Mouse (Mus musculus): ENCODE measurements at regions not wholly inside any gene's neighbourhood (a gene's known extent, or its start where the extent isn't known, plus 50 kb on each side); places are given as distances from the start of the nearest gene placed in this dataset.
A peak's percentile ranks its signal among the peaks of the same experiment; 100 is the strongest.
"Not testable (repeated sequence)": the region's sequence is repeated elsewhere in the genome, so short reads cannot be mapped to it uniquely, and the experiment has no call there.

DNA sequence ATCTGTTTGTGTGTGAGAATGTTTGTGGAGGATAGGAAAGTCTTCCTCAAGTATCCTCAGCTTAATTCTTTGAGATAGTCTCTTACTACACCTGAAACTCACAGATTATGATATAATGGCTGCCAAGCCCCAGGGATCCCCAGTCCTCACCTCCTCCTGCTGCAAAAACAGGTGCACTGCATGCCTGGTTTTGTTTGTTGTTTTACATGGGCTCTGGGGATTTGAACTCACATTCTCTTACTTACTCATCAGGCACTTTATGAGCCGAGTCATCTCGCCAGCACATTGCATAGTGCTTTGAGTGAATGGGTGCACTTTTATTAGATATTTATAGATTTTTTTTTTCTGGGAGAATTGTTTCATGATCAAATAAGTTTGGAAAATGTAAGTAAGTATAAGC is 56.3 kb downstream of the Mterf1b start:
- H3K4me3 ChIP-seq (replicated peaks; ENCODE audit: low read length): no peak overlapping the region
- H3K4me1 ChIP-seq (replicated peaks; ENCODE audit: low read depth, low read length): no peaks in the 10 kb centered on the region
- H3K36me3 ChIP-seq (ENCODE audit: insufficient read depth, low read length): no peaks in the 10 kb centered on the region
- no peaks in the 10 kb centered on the region for H3K27me3 ChIP-seq (ENCODE audit: insufficient read depth, low read length)
- no peaks in the 10 kb centered on the region for H3K9me3 ChIP-seq (ENCODE audit: low read length)
- TF ChIP-seq NANOG (IDR thresholded peaks at IDR 0.05; ENCODE audit: borderline replicate concordance, low read length): no peak
- TF ChIP-seq POU5F1 (IDR thresholded peaks at IDR 0.05; ENCODE audit: borderline replicate concordance, low read length): no peak
- no peak for TF ChIP-seq CTCF (conservative IDR thresholded peaks at IDR 0.05; ENCODE audit: low read length)

DNA sequence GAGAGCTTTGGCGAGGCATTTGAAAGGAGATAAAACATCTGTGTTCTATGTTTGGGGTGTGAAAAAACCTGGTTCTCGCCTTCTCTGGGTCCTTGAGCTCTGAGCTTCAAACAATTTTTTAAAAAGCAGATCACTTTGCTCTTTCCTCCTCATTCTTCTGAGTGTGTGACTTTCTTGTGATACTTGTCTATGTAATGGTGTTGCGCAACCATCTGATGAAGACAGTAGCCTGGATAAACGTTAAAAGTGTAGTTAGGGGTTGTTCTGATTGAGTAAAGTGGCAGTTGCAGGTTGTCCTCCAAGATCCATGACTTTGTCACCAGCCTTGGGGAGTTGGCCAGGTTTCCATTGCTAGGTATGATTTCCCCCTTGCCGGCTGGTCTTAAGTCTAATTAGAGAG is 62.1 kb downstream of the Mterf1b start:
- H3K36me3 ChIP-seq (ENCODE audit: insufficient read depth, low read length); H3K4me3 ChIP-seq (replicated peaks; ENCODE audit: low read length); H3K27me3 ChIP-seq (ENCODE audit: insufficient read depth, low read length); H3K9me3 ChIP-seq (ENCODE audit: low read length); H3K4me1 ChIP-seq (replicated peaks; ENCODE audit: low read depth, low read length): not testable (repeated sequence)

DNA sequence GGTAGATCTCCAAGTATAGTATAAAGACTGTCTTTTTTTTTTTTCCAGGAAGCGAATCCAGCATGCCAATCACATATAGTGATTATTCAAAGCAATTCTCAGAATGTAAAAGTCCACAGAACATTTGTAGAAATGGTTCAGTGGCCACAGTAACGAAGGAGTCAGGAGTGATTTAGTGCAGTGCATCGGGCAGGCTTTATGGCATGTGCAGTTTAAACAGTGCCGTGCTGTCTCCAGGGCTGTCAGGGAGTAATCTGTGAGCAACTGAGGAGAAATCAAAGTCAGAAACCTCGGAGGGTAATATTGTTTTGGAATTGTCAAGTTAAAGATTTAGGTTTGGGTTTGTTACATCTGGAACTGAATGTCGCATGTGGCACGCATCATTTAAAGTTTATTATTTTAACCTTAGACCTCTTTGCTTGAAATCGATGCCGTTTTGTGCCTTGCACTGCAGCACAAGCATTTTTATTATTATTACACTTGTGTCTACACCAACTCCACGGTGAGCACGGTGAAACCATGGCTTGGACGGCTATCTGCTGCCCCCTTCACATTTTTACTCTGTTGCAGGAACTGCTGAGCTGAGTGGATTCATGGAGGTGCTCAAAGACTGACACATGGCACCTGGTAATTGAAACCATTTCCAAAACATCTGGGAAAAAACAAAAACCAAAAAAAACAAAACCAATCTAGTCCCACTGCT is 65.0 kb downstream of the Mterf1b start:
- no peak overlapping the region for H3K4me3 ChIP-seq (replicated peaks; ENCODE audit: low read length)
- no peaks in the 10 kb centered on the region for H3K4me1 ChIP-seq (replicated peaks; ENCODE audit: low read depth, low read length)
- no peaks in the 10 kb centered on the region for H3K36me3 ChIP-seq (ENCODE audit: insufficient read depth, low read length)
- H3K27me3 ChIP-seq (ENCODE audit: insufficient read depth, low read length): no peaks in the 10 kb centered on the region
- no peaks in the 10 kb centered on the region for H3K9me3 ChIP-seq (ENCODE audit: low read length)
- no peak for TF ChIP-seq NANOG (IDR thresholded peaks at IDR 0.05; ENCODE audit: borderline replicate concordance, low read length)
- TF ChIP-seq POU5F1 (IDR thresholded peaks at IDR 0.05; ENCODE audit: borderline replicate concordance, low read length): no peak
- TF ChIP-seq CTCF (conservative IDR thresholded peaks at IDR 0.05; ENCODE audit: low read length): no peak

DNA sequence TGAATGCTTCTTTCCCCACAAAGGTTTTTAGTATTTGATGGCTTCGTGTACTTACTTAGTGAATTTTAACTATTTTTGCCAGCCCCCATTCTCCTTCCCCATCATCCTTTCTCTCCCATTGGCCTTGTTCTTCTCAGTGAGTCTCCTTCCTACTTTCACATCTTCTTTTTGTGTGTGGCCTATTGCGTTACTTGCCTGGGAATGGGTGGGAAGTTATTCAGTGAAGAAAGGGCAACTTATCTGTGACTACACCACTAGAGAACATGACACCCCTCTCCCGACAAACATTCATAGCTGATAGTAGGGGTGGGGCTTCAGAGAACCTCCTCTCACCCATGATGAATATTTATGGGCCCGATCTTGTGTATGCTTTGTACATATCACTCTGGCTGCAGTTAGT is 67.1 kb downstream of the Mterf1b start:
- H3K4me3 ChIP-seq (replicated peaks; ENCODE audit: low read length): no peak overlapping the region
- H3K9me3 ChIP-seq (ENCODE audit: low read length): no peaks in the 10 kb centered on the region
- H3K36me3 ChIP-seq (ENCODE audit: insufficient read depth, low read length): no peaks in the 10 kb centered on the region
- H3K4me1 ChIP-seq (replicated peaks; ENCODE audit: low read depth, low read length): no peaks in the 10 kb centered on the region
- H3K27me3 ChIP-seq (ENCODE audit: insufficient read depth, low read length): no peaks in the 10 kb centered on the region
- TF ChIP-seq CTCF (conservative IDR thresholded peaks at IDR 0.05; ENCODE audit: low read length) (no peak), POU5F1 (IDR thresholded peaks at IDR 0.05; ENCODE audit: borderline replicate concordance, low read length) (no peak), NANOG (IDR thresholded peaks at IDR 0.05; ENCODE audit: borderline replicate concordance, low read length) (no peak)

DNA sequence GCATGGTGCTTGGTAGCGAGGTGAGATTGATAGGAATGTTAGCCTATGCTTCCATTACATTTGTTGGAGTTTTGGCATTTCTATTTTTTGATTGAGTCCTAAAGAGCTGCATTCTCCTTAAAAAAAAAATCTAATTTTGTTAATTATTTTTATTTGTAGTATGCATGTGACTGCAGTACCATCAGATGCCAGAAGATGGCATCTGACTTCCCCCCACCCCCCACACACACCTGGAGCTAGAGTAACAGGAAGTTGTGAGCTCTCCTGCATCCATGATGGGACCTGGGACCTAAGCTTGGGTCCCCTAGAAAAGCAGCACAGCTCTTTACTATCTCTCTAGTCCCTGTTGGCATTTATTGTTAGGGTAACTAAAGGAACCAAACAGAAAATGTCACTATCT is 70.5 kb downstream of the Mterf1b start:
- Histone ChIP-seq H3K4me1 (replicated peaks; ENCODE audit: low read depth, low read length) (no peaks in the 10 kb centered on the region), H3K4me3 (replicated peaks; ENCODE audit: low read length) (no peak overlapping the region), H3K36me3 (ENCODE audit: insufficient read depth, low read length) (no peaks in the 10 kb centered on the region), H3K9me3 (ENCODE audit: low read length) (no peaks in the 10 kb centered on the region), H3K27me3 (ENCODE audit: insufficient read depth, low read length) (no peaks in the 10 kb centered on the region)
- TF ChIP-seq CTCF (conservative IDR thresholded peaks at IDR 0.05; ENCODE audit: low read length) (peak; percentile 84), NANOG (IDR thresholded peaks at IDR 0.05; ENCODE audit: borderline replicate concordance, low read length) (no peak)

DNA sequence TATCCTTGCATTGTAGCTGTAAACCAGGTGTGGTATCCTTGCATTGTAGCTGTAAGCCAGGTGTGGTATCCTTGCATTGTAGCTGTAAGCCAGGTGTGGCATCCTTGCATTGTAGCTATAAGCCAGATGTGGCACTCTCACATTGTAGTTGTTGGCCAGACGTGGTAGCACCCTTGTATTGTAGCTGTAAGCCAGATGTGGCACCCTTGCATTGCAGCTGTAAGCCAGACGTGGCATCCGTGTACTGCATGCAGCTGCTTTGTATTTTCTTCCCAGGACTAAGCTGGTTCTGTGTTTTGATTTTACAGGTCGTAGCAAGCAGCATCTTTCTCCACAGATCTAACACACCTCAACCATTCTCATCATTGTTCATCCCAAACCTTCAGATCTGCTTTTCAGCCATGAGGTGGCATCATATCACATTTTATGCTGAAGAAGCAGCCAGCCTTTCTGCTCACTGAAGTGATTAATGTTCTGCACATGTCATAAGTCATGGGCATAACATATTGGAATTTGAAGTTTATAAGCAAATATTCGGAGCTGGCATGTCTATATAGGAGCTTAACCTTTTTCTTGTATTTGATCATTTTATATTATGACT is 71.5 kb downstream of the Mterf1b start:
- TF ChIP-seq POU5F1 (IDR thresholded peaks at IDR 0.05; ENCODE audit: borderline replicate concordance, low read length) (no peak), NANOG (IDR thresholded peaks at IDR 0.05; ENCODE audit: borderline replicate concordance, low read length) (no peak), CTCF (conservative IDR thresholded peaks at IDR 0.05; ENCODE audit: low read length) (no peak)
- Histone ChIP-seq H3K4me3 (replicated peaks; ENCODE audit: low read length) (no peak overlapping the region), H3K27me3 (ENCODE audit: insufficient read depth, low read length) (no peaks in the 10 kb centered on the region), H3K9me3 (ENCODE audit: low read length) (no peaks in the 10 kb centered on the region), H3K36me3 (ENCODE audit: insufficient read depth, low read length) (no peaks in the 10 kb centered on the region), H3K4me1 (replicated peaks; ENCODE audit: low read depth, low read length) (no peaks in the 10 kb centered on the region)

DNA sequence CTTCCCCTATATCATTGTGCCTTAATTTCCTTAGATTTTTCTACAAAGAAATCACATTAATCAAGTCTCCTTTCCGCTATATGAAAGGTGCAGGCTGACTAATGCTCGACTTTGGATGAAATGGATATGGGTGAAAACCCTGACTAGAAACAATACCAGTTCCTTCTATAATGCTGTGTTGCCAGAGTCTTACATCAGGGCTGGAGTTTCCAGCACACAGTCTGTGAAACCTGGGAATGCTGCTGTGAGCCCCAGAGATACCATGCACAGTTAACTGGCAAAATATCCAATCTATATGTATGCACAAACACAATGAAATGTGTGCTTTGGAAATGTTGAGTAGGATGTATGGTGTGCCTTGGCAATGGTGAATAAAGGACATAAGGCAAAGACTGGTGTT is 75.5 kb downstream of the Mterf1b start:
- H3K27me3 ChIP-seq (ENCODE audit: insufficient read depth, low read length): no peaks in the 10 kb centered on the region
- H3K4me1 ChIP-seq (replicated peaks; ENCODE audit: low read depth, low read length): no peaks in the 10 kb centered on the region
- TF ChIP-seq POU5F1 (IDR thresholded peaks at IDR 0.05; ENCODE audit: borderline replicate concordance, low read length) (no peak), NANOG (IDR thresholded peaks at IDR 0.05; ENCODE audit: borderline replicate concordance, low read length) (no peak), CTCF (conservative IDR thresholded peaks at IDR 0.05; ENCODE audit: low read length) (no peak)
- no peak overlapping the region for H3K4me3 ChIP-seq (replicated peaks; ENCODE audit: low read length)
- no peaks in the 10 kb centered on the region for H3K9me3 ChIP-seq (ENCODE audit: low read length)
- no peaks in the 10 kb centered on the region for H3K36me3 ChIP-seq (ENCODE audit: insufficient read depth, low read length)

DNA sequence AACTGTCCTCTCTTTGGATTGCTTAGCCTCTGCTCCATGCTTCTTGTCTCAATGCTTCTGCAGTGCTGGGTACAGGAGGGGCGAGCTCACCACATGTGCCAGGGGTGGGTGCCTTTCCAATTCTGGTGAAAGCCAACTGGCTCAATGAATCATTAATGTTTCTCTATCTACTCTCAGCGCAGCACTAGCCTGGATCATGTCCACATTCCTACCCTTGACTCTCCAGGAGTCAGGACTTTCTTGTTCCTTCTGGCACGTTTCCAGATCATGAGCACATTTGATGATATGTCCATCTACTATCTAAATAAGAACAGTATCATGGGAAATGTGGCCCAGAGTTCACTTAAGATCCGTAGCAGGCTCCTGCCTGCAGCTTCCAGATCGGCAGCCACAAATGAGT is 80.8 kb downstream of the Mterf1b start:
- Histone ChIP-seq H3K27me3 (ENCODE audit: insufficient read depth, low read length) (no peaks in the 10 kb centered on the region), H3K4me1 (replicated peaks; ENCODE audit: low read depth, low read length) (no peaks in the 10 kb centered on the region), H3K36me3 (ENCODE audit: insufficient read depth, low read length) (no peaks in the 10 kb centered on the region), H3K9me3 (ENCODE audit: low read length) (no peaks in the 10 kb centered on the region), H3K4me3 (replicated peaks; ENCODE audit: low read length) (no peak overlapping the region)
- TF ChIP-seq NANOG (IDR thresholded peaks at IDR 0.05; ENCODE audit: borderline replicate concordance, low read length) (no peak), POU5F1 (IDR thresholded peaks at IDR 0.05; ENCODE audit: borderline replicate concordance, low read length) (no peak), CTCF (conservative IDR thresholded peaks at IDR 0.05; ENCODE audit: low read length) (no peak)

DNA sequence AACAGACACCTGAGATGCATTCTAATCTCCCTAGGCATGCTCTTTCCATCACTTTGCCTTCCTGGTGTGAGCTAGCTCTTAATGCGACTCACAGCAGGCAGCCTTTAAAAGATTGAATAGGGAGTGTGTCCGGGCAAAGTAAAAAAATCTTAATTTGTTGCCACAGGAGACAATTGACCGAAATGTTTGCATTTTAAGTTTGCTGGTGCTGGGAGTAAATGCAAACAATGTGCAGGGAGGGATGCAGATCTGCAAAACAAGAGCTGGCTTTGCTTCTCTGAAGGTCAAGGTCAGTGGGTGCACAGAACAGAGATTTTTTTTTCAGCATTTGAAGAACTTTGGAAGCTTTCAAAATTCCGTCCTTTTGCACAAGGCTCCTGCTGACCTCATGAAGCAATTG is 111.4 kb downstream of the Mterf1b start:
- peaks cover 6% of the 10 kb centered on the region; the same call in 1 of the 2 replicates for H3K9me3 ChIP-seq (ENCODE audit: low read length)
- TF ChIP-seq CTCF (conservative IDR thresholded peaks at IDR 0.05; ENCODE audit: low read length) (no peak), NANOG (IDR thresholded peaks at IDR 0.05; ENCODE audit: borderline replicate concordance, low read length) (peak; percentile 87), POU5F1 (IDR thresholded peaks at IDR 0.05; ENCODE audit: borderline replicate concordance, low read length) (peak; percentile 60; the same call in 1 of the 2 replicates)
- H3K4me3 ChIP-seq (replicated peaks; ENCODE audit: low read length): no peak overlapping the region
- H3K27me3 ChIP-seq (ENCODE audit: insufficient read depth, low read length): no peaks in the 10 kb centered on the region
- H3K36me3 ChIP-seq (ENCODE audit: insufficient read depth, low read length): no peaks in the 10 kb centered on the region
- peaks cover 58% of the 10 kb centered on the region for H3K4me1 ChIP-seq (replicated peaks; ENCODE audit: low read depth, low read length)

All from E14TG2a.4 (cell line).